Mouse (Mus musculus) hindbrain, embryonic 16.5 days (tissue): ENCODE measurements around the gene Taf1c. TPM values are rescaled to one million over a fixed set of nuclear protein-coding genes. Genes with fewer than 3 reads are reported as not detected.

Source experiments
- ATAC-seq: fragments of 200-750 bp; cut with Nextera tagmentation; 2 replicates; pipeline ENCODE4 v1.8.0; 2017; ENCODE audit warnings: moderate TSS enrichment, moderate library complexity
- H3K27ac ChIP-seq: fragments of 300-500 bp; sonication (generic); 2 replicates; pipeline ENCODE4 v1.5.1; 2014; ENCODE audit warnings: low read depth, mild to moderate bottlenecking, control low read depth, low read length, moderate library complexity
- H3K27me3 ChIP-seq: fragments of 300-500 bp; sonication (generic); replicated peaks from 2 replicates; pipeline ENCODE4 v1.6.1; 2014; ENCODE audit warnings: low read length; ENCODE audit not compliant: control insufficient read depth, insufficient read depth
- H3K36me3 ChIP-seq: fragments of 300-500 bp; sonication (generic); 2 replicates; pipeline ENCODE4 v1.6.1; 2014; ENCODE audit warnings: mild to moderate bottlenecking, low read length, moderate library complexity, mixed read lengths; ENCODE audit not compliant: control insufficient read depth, insufficient read depth
- H3K4me1 ChIP-seq: fragments of 300-500 bp; sonication (generic); 2 replicates; pipeline ENCODE4 v1.6.1; 2014; ENCODE audit warnings: low read depth, low read length; ENCODE audit not compliant: control insufficient read depth, insufficient read depth
- H3K4me2 ChIP-seq: fragments of 300-500 bp; sonication (generic); 2 replicates; pipeline ENCODE4 v1.6.1; 2014; ENCODE audit warnings: mild to moderate bottlenecking, low read length, control low read depth, moderate library complexity
- H3K4me3 ChIP-seq: fragments of 300-500 bp; sonication (generic); 2 replicates; pipeline ENCODE4 v1.5.1; 2014; ENCODE audit warnings: mild to moderate bottlenecking, low read length, control low read depth, moderate library complexity
- H3K9ac ChIP-seq: fragments of 300-500 bp; sonication (generic); 2 replicates; pipeline ENCODE4 v1.6.1; 2014; ENCODE audit warnings: low read depth, mild to moderate bottlenecking, control low read depth, low read length, moderate library complexity
- H3K9me3 ChIP-seq: fragments of 300-500 bp; sonication (generic); 2 replicates; pipeline ENCODE4 v1.6.1; 2014; ENCODE audit warnings: mild to moderate bottlenecking, low read length, moderate library complexity; ENCODE audit not compliant: control insufficient read depth
- WGBS: fragments of 180-500 bp; shearing (Covaris S2); extraction: QIAGEN DNeasy Blood & Tissue Kit; methylation state at CpG from one replicate; pipeline ENCODE4 v1.1.7; 2014; 5-methylcytosine and 5-hydroxymethylcytosine counted together
- polyA plus RNA-seq: library from polyadenylated mRNA; unstranded; fragments of >200 nt; fragmentation: Nextera tagmentation; extraction: Ambion mirVana; gene quantifications from 2 replicates; pipeline ENCODE4 v1.2.1, GENCODE M21; 2015

Taf1c gene
- 13.0 and 15.2 TPM in 2 replicates for polyA plus RNA-seq

- ATAC-seq: peak; percentile 86
- Histone ChIP-seq H3K4me1 (peaks cover 13% of the 10 kb centered on the region), H3K4me2 (peak within 1 kb of the TSS; percentile 88), H3K9me3 (no peaks in the 10 kb centered on the region), H3K27me3 (no peaks in the 10 kb centered on the region), H3K36me3 (peaks cover 16% of the 10 kb centered on the region), H3K27ac (peak within 1 kb of the TSS; percentile 51; the same call in 1 of the 2 replicates), H3K9ac (peak within 1 kb of the TSS; percentile 87), H3K4me3 (peak within 1 kb of the TSS; percentile 90)
- under 1% methylated on average over 23 of the region's 23 CpGs for WGBS
Measured at GRCm38 (mm10) chr8:119604996-119605395, at the start of gene Taf1c. Taf1c (minus strand) TSS chr8:119605222.

DNA sequence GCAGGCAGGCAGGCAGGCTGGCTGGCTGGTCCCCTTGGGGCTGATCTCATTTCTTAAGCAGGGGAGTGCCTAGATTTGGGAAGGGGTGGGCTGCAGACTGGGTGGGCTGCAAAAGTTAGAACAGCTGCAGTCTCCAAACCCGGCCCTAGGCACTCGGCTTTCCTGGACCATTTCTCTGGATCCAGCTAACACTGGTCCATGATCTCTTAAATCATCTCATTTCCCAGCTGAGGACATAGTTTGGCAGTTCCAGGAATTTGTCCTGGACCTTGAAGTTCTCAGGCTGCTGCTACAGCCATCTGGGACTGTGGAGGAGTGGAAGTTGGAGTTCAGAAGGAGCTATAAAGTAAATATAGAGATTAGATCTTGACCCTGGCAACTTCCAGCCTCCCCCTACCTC is 46.3 kb upstream of the Taf1c start:
- H3K27ac ChIP-seq: no peak overlapping the region
- WGBS: 82% methylated on average over 2 of the region's 2 CpGs
- no peak for ATAC-seq
- no peaks in the 10 kb centered on the region for H3K9me3 ChIP-seq
- no peak overlapping the region for H3K4me2 ChIP-seq
- H3K4me3 ChIP-seq: no peak overlapping the region
- no peaks in the 10 kb centered on the region for H3K4me1 ChIP-seq
- no peaks in the 10 kb centered on the region for H3K27me3 ChIP-seq
- H3K36me3 ChIP-seq: no peaks in the 10 kb centered on the region
- H3K9ac ChIP-seq: no peak overlapping the region

DNA sequence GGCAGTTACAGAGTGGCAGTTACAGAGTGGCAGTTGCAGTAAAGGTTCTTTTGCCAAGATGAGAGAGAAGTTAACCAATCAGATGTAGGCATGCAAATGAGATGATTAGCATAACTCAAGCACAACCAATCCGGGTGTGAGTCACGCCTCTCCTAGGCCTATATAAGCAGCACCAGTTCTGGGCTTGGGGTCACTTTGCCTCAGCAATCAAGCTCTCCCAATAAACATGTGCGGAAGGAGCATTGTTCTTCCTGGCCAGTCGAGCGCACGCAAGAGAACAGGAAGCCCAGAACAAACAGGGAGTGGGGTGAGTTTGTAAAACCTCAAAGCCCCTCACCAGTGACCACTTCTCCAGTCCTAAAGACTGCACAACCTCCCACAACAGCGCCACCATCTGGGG is 41.8 kb upstream of the Taf1c start:
- Histone ChIP-seq H3K9ac (no peak overlapping the region), H3K36me3 (no peaks in the 10 kb centered on the region), H3K9me3 (no peaks in the 10 kb centered on the region), H3K4me1 (peaks cover 12% of the 10 kb centered on the region), H3K27ac (no peak overlapping the region), H3K4me2 (no peak overlapping the region), H3K4me3 (no peak overlapping the region), H3K27me3 (no peaks in the 10 kb centered on the region)
- no peak for ATAC-seq
- WGBS: 80% methylated on average over 7 of the region's 7 CpGs

GRCm38 (mm10) chr8:119646197-119646596 is 41.2 kb upstream of the Taf1c start:
- H3K4me3 ChIP-seq: no peak overlapping the region
- H3K27me3 ChIP-seq: no peaks in the 10 kb centered on the region
- peaks cover 12% of the 10 kb centered on the region for H3K4me1 ChIP-seq
- H3K36me3 ChIP-seq: no peaks in the 10 kb centered on the region
- no peak for ATAC-seq
- WGBS: 80% methylated on average over 3 of the region's 3 CpGs
- no peak overlapping the region for H3K27ac ChIP-seq
- no peaks in the 10 kb centered on the region for H3K9me3 ChIP-seq
- no peak overlapping the region for H3K4me2 ChIP-seq
- no peak overlapping the region for H3K9ac ChIP-seq

GRCm38 (mm10) chr8:119644981-119645597 is 40.1 kb upstream of the Taf1c start:
- 36% methylated on average over 18 of the region's 18 CpGs for WGBS
- peak; percentile 88 for ATAC-seq

GRCm38 (mm10) chr8:119644429-119644960 is 39.5 kb upstream of the Taf1c start:
- peak overlapping the region; percentile 42 for H3K27ac ChIP-seq
- no peaks in the 10 kb centered on the region for H3K36me3 ChIP-seq
- H3K27me3 ChIP-seq: no peaks in the 10 kb centered on the region
- no peak overlapping the region for H3K4me3 ChIP-seq
- no peak overlapping the region for H3K9ac ChIP-seq
- H3K4me2 ChIP-seq: no peak overlapping the region
- ATAC-seq: peak; percentile 55
- H3K9me3 ChIP-seq: no peaks in the 10 kb centered on the region
- H3K4me1 ChIP-seq: peaks cover 12% of the 10 kb centered on the region
- WGBS: 69% methylated on average over 17 of the region's 17 CpGs

More at GRCm38 (mm10) chr8:119644981-119645597, 40.1 kb upstream of the Taf1c start:
- H3K36me3 ChIP-seq: no peaks in the 10 kb centered on the region
- no peak overlapping the region; the same call in 1 of the 2 replicates for H3K4me2 ChIP-seq
- no peak overlapping the region for H3K4me3 ChIP-seq
- H3K9ac ChIP-seq: peak overlapping the region; percentile 19; the same call in 1 of the 2 replicates
- no peaks in the 10 kb centered on the region for H3K27me3 ChIP-seq
- peaks cover 12% of the 10 kb centered on the region for H3K4me1 ChIP-seq
- H3K27ac ChIP-seq: peak overlapping the region; percentile 69
- no peaks in the 10 kb centered on the region for H3K9me3 ChIP-seq

DNA sequence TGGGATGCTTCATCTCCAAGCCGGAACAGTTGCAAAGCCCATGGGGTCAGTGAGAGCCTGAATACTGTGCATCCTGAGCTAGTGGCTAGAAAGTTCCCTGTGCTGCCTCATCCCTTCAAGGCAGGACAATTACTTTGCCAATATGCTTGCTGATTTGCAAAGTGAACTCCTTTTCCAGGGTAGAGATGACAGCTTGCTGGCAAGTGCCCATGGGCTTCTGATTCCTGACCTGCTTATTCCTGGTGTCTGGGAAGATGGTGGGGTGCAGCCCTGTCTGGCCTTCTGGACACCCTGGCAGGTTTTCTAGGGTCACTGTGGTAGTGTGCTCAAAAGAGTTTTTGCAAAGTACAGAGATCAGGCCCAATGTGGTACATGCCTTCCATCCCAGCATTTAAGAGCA is 37.9 kb upstream of the Taf1c start:
- Histone ChIP-seq H3K27ac (no peak overlapping the region), H3K4me1 (peaks cover 12% of the 10 kb centered on the region), H3K36me3 (no peaks in the 10 kb centered on the region), H3K9ac (no peak overlapping the region), H3K9me3 (no peaks in the 10 kb centered on the region), H3K4me2 (no peak overlapping the region), H3K27me3 (no peaks in the 10 kb centered on the region), H3K4me3 (no peak overlapping the region)
- no peak for ATAC-seq
- 100% methylated on average over 1 of the region's 1 CpGs for WGBS

GRCm38 (mm10) chr8:119641058-119641457 is 36.0 kb upstream of the Taf1c start:
- Histone ChIP-seq H3K4me2 (no peak overlapping the region), H3K27ac (no peak overlapping the region), H3K36me3 (no peaks in the 10 kb centered on the region), H3K27me3 (no peaks in the 10 kb centered on the region), H3K9ac (no peak overlapping the region), H3K4me1 (peaks cover 12% of the 10 kb centered on the region), H3K4me3 (no peak overlapping the region), H3K9me3 (no peaks in the 10 kb centered on the region)
- WGBS: 82% methylated on average over 5 of the region's 5 CpGs
- ATAC-seq: no peak

- Histone ChIP-seq H3K27ac (no peak overlapping the region), H3K9me3 (no peaks in the 10 kb centered on the region), H3K36me3 (no peaks in the 10 kb centered on the region), H3K4me1 (peaks cover 4% of the 10 kb centered on the region), H3K9ac (no peak overlapping the region), H3K27me3 (no peaks in the 10 kb centered on the region), H3K4me3 (no peak overlapping the region), H3K4me2 (no peak overlapping the region)
- ATAC-seq: no peak
- 54% methylated on average over 7 of the region's 7 CpGs for WGBS
Measured at GRCm38 (mm10) chr8:119639798-119640197, 34.8 kb upstream of the Taf1c start.
